Mouse (Mus musculus) liver, embryonic 14.5 days (tissue): ENCODE measurements around the gene Calhm2. TPM values are rescaled to one million over a fixed set of nuclear protein-coding genes. Genes with fewer than 3 reads are reported as not detected.

ENCODE experiments used
- ATAC-seq: fragments of 200-750 bp; cut with Nextera tagmentation; 2 replicates; pipeline ENCODE4 v1.8.0; 2017; ENCODE audit warnings: moderate number of reproducible peaks, mild to moderate bottlenecking, moderate library complexity; ENCODE audit not compliant: insufficient read depth
- DNase-seq, 3 experiments: peaks; one replicate each; pipeline ENCODE4 v3.0.0-alpha.2; 2012 to 2013; ENCODE audit warnings: low read depth in 3 of 3, low spot score in 3 of 3
- H3K27ac ChIP-seq: fragments of 300-500 bp; sonication (generic); 2 replicates; pipeline ENCODE4 v1.5.1; 2014; ENCODE audit warnings: moderate library complexity, mild to moderate bottlenecking, control low read depth, inconsistent platforms
- H3K27me3 ChIP-seq: fragments of 300-500 bp; sonication (generic); 2 replicates; pipeline ENCODE4 v1.6.1; 2014; ENCODE audit warnings: mild to moderate bottlenecking, low read length, moderate library complexity; ENCODE audit not compliant: control insufficient read depth, insufficient read depth
- H3K36me3 ChIP-seq: fragments of 300-500 bp; sonication (generic); replicated peaks from 2 replicates; pipeline ENCODE4 v1.6.1; 2014; ENCODE audit warnings: low read depth; ENCODE audit not compliant: control insufficient read depth, insufficient read depth
- H3K4me1 ChIP-seq, 2 experiments: fragments of 200-500 bp in 1 of 2; fragments of 300-500 bp in 1 of 2; sonication (generic) in 1 of 2; replicated peaks; 2 replicates each; pipeline ENCODE4 v1.6.1; 2012 to 2014; ENCODE audit warnings: antibody characterized with exemption in 1 of 2, inconsistent platforms in 1 of 2, low read length in 1 of 2; ENCODE audit not compliant: control insufficient read depth in 2 of 2, insufficient read depth in 2 of 2
- H3K4me2 ChIP-seq: fragments of 300-500 bp; sonication (generic); 2 replicates; pipeline ENCODE4 v1.6.1; 2014; ENCODE audit warnings: low read depth, mild to moderate bottlenecking, control low read depth, moderate library complexity
- H3K4me3 ChIP-seq, 2 experiments: fragments of 200-500 bp in 1 of 2; fragments of 300-500 bp in 1 of 2; sonication (generic) in 1 of 2; 2 replicates each; pipeline ENCODE4 v1.5.1; 2012 to 2014; ENCODE audit warnings: low read depth in 2 of 2, low read length in 2 of 2, mild to moderate bottlenecking in 2 of 2, control low read depth in 1 of 2, inconsistent platforms in 1 of 2, moderate library complexity in 1 of 2; ENCODE audit not compliant: insufficient read depth in 1 of 2
- H3K9ac ChIP-seq: fragments of 300-500 bp; sonication (generic); replicated peaks from 2 replicates; pipeline ENCODE4 v1.6.1; 2014; ENCODE audit warnings: mild to moderate bottlenecking, control low read depth, moderate library complexity
- H3K9me3 ChIP-seq: fragments of 300-500 bp; sonication (generic); 2 replicates; pipeline ENCODE4 v1.6.1; 2016; ENCODE audit warnings: low read length, mixed read lengths; ENCODE audit not compliant: control insufficient read depth
- CTCF ChIP-seq: IDR thresholded peaks from 2 replicates; pipeline ENCODE4 v1.5.1; 2016; ENCODE audit warnings: antibody characterized with exemption, low read depth, control low read depth
- EP300 ChIP-seq: IDR thresholded peaks from 2 replicates; pipeline ENCODE4 v1.6.1; 2016; ENCODE audit warnings: antibody characterized with exemption, low read depth
- WGBS: fragments of 180-500 bp; shearing (Covaris S2); extraction: QIAGEN DNeasy Blood & Tissue Kit; methylation state at CpG from one replicate; pipeline ENCODE4 v1.1.7; 2014; ENCODE audit not compliant: insufficient replicate concordance; 5-methylcytosine and 5-hydroxymethylcytosine counted together
- polyA plus RNA-seq, 2 experiments: library from polyadenylated mRNA; depleted of rRNA in 1 of 2; stranded (reverse) in 1 of 2; unstranded in 1 of 2; fragments of >200 nt; fragmentation: Nextera tagmentation in 1 of 2; extraction: Ambion mirVana in 1 of 2; gene quantifications; 2 replicates each; pipeline versions ENCODE4 v1.2.1 to v1.2.3; 2012 to 2014

The Calhm2 gene
- polyA plus RNA-seq (2012; rRNA removed) (1.4 and 1.5 TPM in 2 replicates), polyA plus RNA-seq (2014; fragmentation: Nextera tagmentation; extraction: Ambion mirVana) (0.29 and 0.48 TPM in 2 replicates)

DNA sequence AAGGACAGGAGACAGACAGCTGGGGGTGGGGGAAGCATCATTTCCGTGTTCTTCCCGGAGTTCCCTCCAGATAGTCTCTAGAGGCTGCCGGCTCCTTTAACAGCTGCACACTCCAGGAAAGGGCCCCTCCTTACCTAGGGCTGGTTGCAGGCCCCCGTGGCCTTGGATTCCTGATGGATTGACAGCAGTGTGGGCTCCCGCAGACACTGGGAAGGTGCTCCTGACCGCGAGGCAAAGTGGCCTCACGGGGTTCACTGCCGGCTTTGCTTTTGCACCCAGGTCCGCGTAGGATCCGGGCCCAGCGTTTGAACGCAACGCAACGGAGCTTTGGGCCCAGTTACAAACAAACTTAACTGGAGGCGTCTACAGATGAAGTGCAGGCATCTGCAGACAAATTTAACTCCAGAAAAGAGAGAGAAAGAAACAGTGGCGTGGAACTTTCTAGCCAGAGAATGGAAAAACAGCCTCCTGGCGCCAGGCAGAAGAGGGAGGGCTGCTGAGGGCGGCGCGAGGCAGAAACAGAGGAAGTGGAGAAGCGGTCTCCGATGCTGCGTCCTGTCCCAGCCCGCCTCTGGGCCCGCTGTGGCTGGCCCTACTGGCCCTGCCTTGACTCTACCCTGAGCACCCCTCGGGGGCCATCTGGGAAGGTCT lies at the start of gene Calhm2:
Calhm2 (minus strand) TSS at position 524 of the 651 bp plus-strand sequence.
- H3K36me3 ChIP-seq = no peaks in the 10 kb centered on the region
- peak within 1 kb of the TSS; percentile 27 to 56 for H3K4me3 ChIP-seq
- no peak within 1 kb of the TSS for H3K27ac ChIP-seq
- 5% methylated on average over 28 of the region's 28 CpGs for WGBS
- H3K27me3 ChIP-seq = no peaks in the 10 kb centered on the region; the same call in 1 of the 2 replicates
- H3K9ac ChIP-seq = peak within 1 kb of the TSS; percentile 39; the same call in 1 of the 2 replicates
- ATAC-seq (no peak), DNase-seq (no peak)
- no peak for TF ChIP-seq EP300
- TF ChIP-seq CTCF = no peak
- H3K4me2 ChIP-seq = peak within 1 kb of the TSS; percentile 30
- no peaks in the 10 kb centered on the region for H3K9me3 ChIP-seq
- H3K4me1 ChIP-seq = peaks cover 0 to 6% of the 10 kb centered on the region in 2 experiments; a peak in 3 of 4 replicates

DNA sequence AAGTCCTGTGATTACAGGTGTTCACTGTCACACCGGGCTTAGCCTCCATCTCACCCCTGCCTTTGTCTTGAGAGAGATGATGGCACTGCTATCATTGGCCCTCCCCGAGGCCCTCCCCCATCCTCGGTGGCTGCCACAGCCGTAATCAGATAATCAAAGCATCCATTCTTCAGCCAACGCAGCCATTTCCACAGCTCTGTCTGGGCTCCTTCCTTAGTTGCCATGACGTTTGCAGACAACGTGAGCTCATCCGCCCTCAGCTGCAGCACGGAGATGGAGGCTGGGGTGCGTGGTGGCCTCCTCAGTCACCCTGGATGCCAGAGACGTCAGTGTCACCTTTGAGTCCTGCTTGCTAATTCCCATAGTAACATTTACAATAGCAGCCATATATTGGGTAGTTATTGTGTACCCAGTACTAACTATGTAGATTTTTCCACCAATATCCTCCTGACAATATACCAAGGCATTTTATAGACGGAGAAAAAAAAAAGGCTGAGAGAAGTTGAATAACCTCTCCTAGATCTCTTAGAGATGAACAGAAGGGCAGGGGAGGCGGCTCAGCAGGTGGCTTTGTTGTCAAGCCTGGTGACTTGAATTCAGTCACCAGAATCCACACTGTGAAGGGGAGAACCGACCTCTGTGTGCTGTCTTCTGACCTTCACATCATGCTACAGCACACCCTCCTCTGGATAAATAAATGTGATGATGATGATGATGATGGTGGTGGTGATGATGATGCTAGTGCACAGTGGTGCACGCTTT lies 48.6 kb upstream of the Calhm2 start:
- H3K4me3 ChIP-seq = no peak overlapping the region
- ATAC-seq (no peak), DNase-seq (no peak)
- no peaks in the 10 kb centered on the region for H3K4me1 ChIP-seq
- no peaks in the 10 kb centered on the region; the same call in 1 of the 2 replicates for H3K27me3 ChIP-seq
- no peak overlapping the region for H3K9ac ChIP-seq
- no peak overlapping the region for H3K4me2 ChIP-seq
- 39% methylated on average over 15 of the region's 15 CpGs for WGBS
- H3K36me3 ChIP-seq = no peaks in the 10 kb centered on the region
- H3K9me3 ChIP-seq = no peaks in the 10 kb centered on the region
- no peak overlapping the region for H3K27ac ChIP-seq
- no peak for TF ChIP-seq CTCF
- no peak for TF ChIP-seq EP300

DNA sequence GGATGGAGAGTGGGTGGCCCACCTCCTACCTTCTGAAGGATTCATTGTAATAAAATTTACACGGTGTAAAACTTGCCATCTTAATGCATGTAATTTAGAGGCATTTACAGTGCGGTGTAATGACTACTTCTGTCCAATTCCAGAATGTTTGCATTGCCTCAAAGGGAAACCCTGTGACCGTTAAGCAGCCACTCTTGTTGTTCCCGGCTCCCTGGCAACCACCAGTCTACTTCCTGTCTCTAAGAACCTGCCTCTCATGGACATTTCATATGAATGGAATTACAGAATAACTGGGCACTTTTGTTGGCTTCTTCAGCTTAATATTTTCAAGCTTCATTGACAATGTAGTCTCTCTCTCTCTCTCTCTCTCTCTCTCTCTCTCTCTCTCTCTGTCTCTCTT lies 46.6 kb upstream of the Calhm2 start:
- no peaks in the 10 kb centered on the region for H3K9me3 ChIP-seq
- no peak overlapping the region for H3K27ac ChIP-seq
- TF ChIP-seq EP300 = no peak
- no peak for TF ChIP-seq CTCF
- WGBS = 36% methylated on average over 4 of the region's 4 CpGs
- H3K9ac ChIP-seq = no peak overlapping the region
- no peak overlapping the region for H3K4me3 ChIP-seq
- ATAC-seq (no peak), DNase-seq (no peak)
- no peaks in the 10 kb centered on the region for H3K4me1 ChIP-seq
- no peak overlapping the region for H3K4me2 ChIP-seq
- H3K27me3 ChIP-seq = peaks cover 16% of the 10 kb centered on the region
- H3K36me3 ChIP-seq = no peaks in the 10 kb centered on the region

DNA sequence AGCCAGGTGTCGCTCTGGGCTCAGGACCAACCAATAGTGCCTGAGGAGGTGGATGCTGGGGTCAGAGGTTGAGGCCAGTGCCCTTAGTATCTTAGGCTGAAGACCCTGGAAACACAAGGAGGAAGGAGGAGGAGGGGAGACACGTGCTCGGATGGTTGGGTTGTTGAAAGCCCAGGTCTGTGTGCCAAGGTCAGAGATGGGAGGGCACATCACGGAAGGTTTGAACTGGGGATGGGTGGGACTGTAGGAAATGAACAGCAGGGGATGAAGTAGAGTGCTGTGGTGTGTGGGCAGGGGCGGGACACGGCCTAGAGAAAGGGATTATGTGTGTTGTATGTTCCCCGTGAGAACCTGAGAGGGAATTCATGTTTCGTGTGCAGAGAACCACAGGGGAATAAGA lies 46.1 kb upstream of the Calhm2 start:
- Histone ChIP-seq H3K9me3 (no peaks in the 10 kb centered on the region), H3K4me3 (no peak overlapping the region), H3K36me3 (no peaks in the 10 kb centered on the region), H3K27ac (no peak overlapping the region), H3K4me2 (no peak overlapping the region), H3K27me3 (peaks cover 21% of the 10 kb centered on the region), H3K9ac (no peak overlapping the region), H3K4me1 (no peaks in the 10 kb centered on the region)
- TF ChIP-seq CTCF = no peak
- TF ChIP-seq EP300 = no peak
- 47% methylated on average over 8 of the region's 8 CpGs for WGBS
- DNase-seq (no peak), ATAC-seq (no peak)

DNA sequence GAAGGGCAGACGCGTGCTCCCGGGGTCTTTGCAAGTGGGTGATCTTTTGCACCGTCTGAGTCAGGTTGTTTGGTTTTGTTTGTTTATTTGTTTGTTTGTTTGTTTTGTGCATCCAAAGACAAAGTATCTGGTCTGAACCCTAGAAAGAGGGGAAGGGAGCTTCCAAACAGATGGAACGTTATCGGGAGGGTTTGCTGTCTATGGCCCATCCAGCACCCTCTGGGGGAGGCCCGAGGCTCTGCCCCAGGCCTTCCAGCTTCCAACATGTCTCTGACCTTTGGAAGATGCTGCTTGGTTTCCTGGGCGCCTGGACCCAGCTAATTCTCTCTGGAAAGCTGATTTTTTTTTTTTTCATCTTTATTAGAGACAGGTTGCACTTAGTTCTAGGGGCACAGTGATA lies 41.9 kb upstream of the Calhm2 start:
- Histone ChIP-seq H3K9ac (no peak overlapping the region), H3K36me3 (no peaks in the 10 kb centered on the region), H3K4me1 (0 out of 4 replicates have a peak, but pooled peaks cover 0 to 2% of the 10 kb centered on the region in 2 experiments), H3K4me3 (no peak overlapping the region), H3K27me3 (peaks cover 40% of the 10 kb centered on the region), H3K4me2 (no peak overlapping the region), H3K27ac (no peak overlapping the region), H3K9me3 (no peaks in the 10 kb centered on the region)
- ATAC-seq = no peak
- 23% methylated on average over 8 of the region's 8 CpGs for WGBS
- DNase-seq = no peak
- TF ChIP-seq EP300 = no peak
- no peak for TF ChIP-seq CTCF
